Comparison of ENCODE assay signal across 8 mouse cellular contexts in the genomic region with DNA sequence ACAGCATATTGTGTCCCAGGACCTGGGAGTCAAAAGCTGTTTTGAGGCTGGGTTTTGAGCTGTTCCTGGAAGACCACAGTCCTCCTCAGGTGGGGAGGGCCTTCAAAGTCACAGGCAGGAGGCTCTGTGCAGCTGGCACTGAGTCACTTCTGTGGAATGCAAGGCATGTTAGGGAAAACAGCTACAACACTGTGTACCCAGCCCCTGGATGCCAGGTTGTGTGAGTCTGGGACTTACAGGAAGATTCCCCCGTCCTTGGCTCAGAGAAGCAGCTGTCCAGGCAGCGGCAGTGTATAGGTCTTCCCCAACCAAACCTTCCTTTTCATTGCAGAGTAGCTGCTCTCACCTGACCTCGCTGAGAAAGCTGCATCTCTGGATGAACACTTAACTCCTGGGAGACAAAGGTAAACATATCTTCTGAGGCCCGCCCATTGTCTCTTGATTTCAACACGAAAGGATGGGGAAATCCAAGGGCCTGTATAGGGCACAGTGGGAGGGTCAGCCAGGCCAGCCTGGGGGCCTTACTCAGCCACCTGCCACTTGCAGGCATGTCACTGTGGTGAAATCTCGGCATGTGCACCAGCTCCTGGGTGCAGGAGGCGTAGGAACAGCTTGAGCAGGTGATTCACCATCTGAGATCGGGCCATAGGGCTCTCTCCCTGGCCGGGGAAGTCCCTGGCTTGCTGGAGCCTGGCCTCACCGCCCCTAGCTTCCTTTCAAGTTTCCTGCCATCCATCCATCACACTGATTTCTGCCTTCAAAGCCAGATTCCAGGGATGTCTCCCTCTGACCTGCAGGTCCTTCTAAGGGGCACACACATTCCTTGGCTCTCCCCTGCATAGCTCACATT.
A peak's percentile ranks its signal among the peaks of the same experiment; 100 is the strongest.
DNase-seq lines count a peak whose midpoint lies in the region; ATAC-seq and TF ChIP-seq lines count a peak whose summit lies in the region.

No protein-coding gene starts in this region.

- H3K9ac ChIP-seq in liver, postnatal 0 days (replicated peaks): no peak overlapping the region
- H3K9ac ChIP-seq in kidney, embryonic 15.5 days: no peak overlapping the region

- no peak overlapping the region for H3K4me3 ChIP-seq in liver, postnatal 0 days (ENCODE audit: low read depth, low read length)
- H3K4me3 ChIP-seq in kidney, embryonic 15.5 days (replicated peaks): no peak overlapping the region; the same call in 1 of the 2 replicates

- H3K4me2 ChIP-seq in liver, postnatal 0 days (ENCODE audit: low read depth, low read length): no peak overlapping the region
- H3K4me2 ChIP-seq in kidney, embryonic 15.5 days: peak overlapping the region; percentile 32; the same call in 1 of the 2 replicates

- no peak for TF ChIP-seq EP300 in liver, postnatal 0 days (IDR thresholded peaks at IDR 0.05; ENCODE audit: low read depth)

- H3K27me3 ChIP-seq in liver, postnatal 0 days (ENCODE audit: insufficient read depth, low read length): no peaks in the 10 kb centered on the region
- H3K27me3 ChIP-seq in kidney, embryonic 15.5 days: no peaks in the 10 kb centered on the region

- TF ChIP-seq CTCF in liver, postnatal 0 days (IDR thresholded peaks at IDR 0.05; ENCODE audit: low read depth): no peak

- no peak overlapping the region for H3K27ac ChIP-seq in liver, postnatal 0 days (ENCODE audit: low read depth)
- H3K27ac ChIP-seq in kidney, embryonic 15.5 days: peak overlapping the region; percentile 71

- H3K9me3 ChIP-seq in liver, postnatal 0 days (ENCODE audit: low read length): no peaks in the 10 kb centered on the region
- H3K9me3 ChIP-seq in kidney, embryonic 15.5 days (replicated peaks): no peaks in the 10 kb centered on the region

- H3K4me1 ChIP-seq in liver, postnatal 0 days (ENCODE audit: insufficient read depth): peaks cover 11% of the 10 kb centered on the region
- peaks cover 29% of the 10 kb centered on the region for H3K4me1 ChIP-seq in kidney, embryonic 15.5 days

- no peaks in the 10 kb centered on the region for H3K36me3 ChIP-seq in liver, postnatal 0 days (replicated peaks; ENCODE audit: insufficient read depth, low read length)
- H3K36me3 ChIP-seq in kidney, embryonic 15.5 days: no peaks in the 10 kb centered on the region

- no peak for DNase-seq in liver, postnatal 0 days
- DNase-seq in liver: no peak
- DNase-seq in embryo, embryonic 10 days (ENCODE audit: low spot score): peak; percentile 77
- no peak for DNase-seq in cerebellum, adult 8-10 months
- DNase-seq in layer of hippocampus, postnatal 25 days (ENCODE audit: extremely low spot score in 1 of 2, low spot score in 1 of 2): no peak
- no peak for DNase-seq in testis, postnatal 10 days (ENCODE audit: low spot score)

- 30% methylated on average over 10 of the region's 10 CpGs for WGBS in liver, postnatal 0 days (ENCODE audit: insufficient replicate concordance)
- WGBS in kidney, embryonic 15.5 days: 20% methylated on average over 10 of the region's 10 CpGs

- 0 out of 2 replicates have a peak, but pooled peaks have one; percentile 23 for ATAC-seq in liver, postnatal 0 days
- peak; percentile 67 for ATAC-seq in kidney, embryonic 15.5 days (replicated peaks; ENCODE audit: low FRiP score)
- ATAC-seq in neutrophil, adult 5-6 weeks (ENCODE audit: extremely low read depth, insufficient number of reproducible peaks, low FRiP score, poor library complexity, severe bottlenecking): peak; percentile 66
